ENCODE assay signal across 11 mouse cellular contexts in genomic region chr6:134200577-134200976, GRCm38 (mm10).
DNase-seq lines count a peak whose midpoint lies in the region; ATAC-seq and TF ChIP-seq lines count a peak whose summit lies in the region.
"Had no signal": no experiment of that assay in that cellular context is flagged by ENCODE, and none has a peak within 500 bp of the region (broad histone marks: within the 10 kb centered on the region; RNA-seq: fewer than 3 reads in every experiment).

No protein-coding gene starts in this region.

- ATAC-seq in kidney, embryonic 14.5 days (ENCODE audit: low FRiP score, low TSS enrichment) = no peak
- peak; percentile 63 for ATAC-seq in hindbrain, embryonic 16.5 days
- ATAC-seq: intestine, postnatal 0 days had no signal

- in situ Hi-C loops in ES-E14 (cut with MboI; ENCODE audit: low sequenced_read_pairs in 2 of 2, unreplicated experiment in 2 of 2) = no loop called here

- peak overlapping the region; percentile 17; the same call in 1 of the 2 replicates for H3K27ac ChIP-seq in kidney, embryonic 14.5 days (ENCODE audit: low read depth, low read length)
- peak overlapping the region; percentile 14; the same call in 1 of the 2 replicates for H3K27ac ChIP-seq in ES-E14 (ENCODE audit: insufficient read depth, low read depth, low read length, poor library complexity, severe bottlenecking)
- no peak overlapping the region; the same call in 1 of the 2 replicates for H3K27ac ChIP-seq in hindbrain, embryonic 16.5 days (ENCODE audit: low read depth, low read length)

- no peak overlapping the region for H3K4me3 ChIP-seq in kidney, embryonic 14.5 days (ENCODE audit: low read length)
- H3K4me3 ChIP-seq in ES-E14 (ENCODE audit: insufficient read depth in 1 of 2, low read depth in 1 of 2, low read length in 2 of 2, poor library complexity in 1 of 2, severe bottlenecking in 1 of 2) = 0 out of 4 replicates have a peak overlapping the region, but pooled peaks of 1 of the 2 experiments have one; percentile 12
- H3K4me3 ChIP-seq in hindbrain, embryonic 16.5 days (ENCODE audit: low read length) = no peak overlapping the region
- H3K4me3 ChIP-seq: forebrain, embryonic 10.5 days had no signal

- H3K4me1 ChIP-seq in kidney, embryonic 14.5 days (ENCODE audit: control insufficient read depth, insufficient read depth, low read length) = no peaks in the 10 kb centered on the region
- H3K4me1 ChIP-seq in ES-E14 (ENCODE audit: control insufficient read depth in 2 of 2, insufficient read depth in 2 of 2, low read length in 2 of 2, poor library complexity in 1 of 2) = peaks cover 6 to 16% of the 10 kb centered on the region in 2 experiments; a peak in 2 of 4 replicates
- no peaks in the 10 kb centered on the region for H3K4me1 ChIP-seq in hindbrain, embryonic 16.5 days (ENCODE audit: control insufficient read depth, insufficient read depth, low read depth, low read length)

- H3K4me2 ChIP-seq in kidney, embryonic 14.5 days (replicated peaks; ENCODE audit: low read depth, low read length) = no peak overlapping the region
- no peak overlapping the region for H3K4me2 ChIP-seq in hindbrain, embryonic 16.5 days (ENCODE audit: low read length)

- H3K9ac ChIP-seq in kidney, embryonic 14.5 days (ENCODE audit: low read depth, low read length) = no peak overlapping the region
- no peak overlapping the region for H3K9ac ChIP-seq in ES-E14 (ENCODE audit: insufficient read depth, low read depth, low read length, poor library complexity, severe bottlenecking)
- H3K9ac ChIP-seq in hindbrain, embryonic 16.5 days (ENCODE audit: low read depth, low read length) = no peak overlapping the region

- no peaks in the 10 kb centered on the region for H3K9me3 ChIP-seq in kidney, embryonic 14.5 days (ENCODE audit: control insufficient read depth, low read length)
- no peaks in the 10 kb centered on the region for H3K9me3 ChIP-seq in ES-E14 (ENCODE audit: control insufficient read depth, insufficient read depth, low read depth, low read length)
- no peaks in the 10 kb centered on the region for H3K9me3 ChIP-seq in hindbrain, embryonic 16.5 days (ENCODE audit: control insufficient read depth, low read length)
- H3K9me3 ChIP-seq: forebrain, embryonic 10.5 days had no signal

- H3K36me3 ChIP-seq in kidney, embryonic 14.5 days (ENCODE audit: control insufficient read depth, insufficient read depth, low read length) = no peaks in the 10 kb centered on the region; the same call in 1 of the 2 replicates
- H3K36me3 ChIP-seq in ES-E14 (ENCODE audit: control insufficient read depth, insufficient read depth, low read length, poor library complexity, severe bottlenecking) = no peaks in the 10 kb centered on the region; the same call in 1 of the 2 replicates
- H3K36me3 ChIP-seq in hindbrain, embryonic 16.5 days (ENCODE audit: control insufficient read depth, insufficient read depth, low read length) = no peaks in the 10 kb centered on the region
- H3K36me3 ChIP-seq: forebrain, embryonic 10.5 days had no signal

- WGBS in kidney, embryonic 14.5 days = 84% methylated on average over 10 of the region's 10 CpGs
- 69% methylated on average over 10 of the region's 10 CpGs for WGBS in hindbrain, embryonic 16.5 days

- DNase-seq in kidney, postnatal 36 days = no peak
- DNase-seq in ES-E14 (ENCODE audit: low read depth, low spot score) = no peak
- DNase-seq in adrenal gland, postnatal 36 days = peak; percentile 67 to 73
- DNase-seq in right cerebral cortex, adult 18-20 months = no peak
- DNase-seq in spleen, postnatal 4 days (ENCODE audit: low spot score in 2 of 2) = no peak
- no peak for DNase-seq in spleen, postnatal 10 days (ENCODE audit: low spot score in 2 of 2)
- DNase-seq: cerebellum, adult 18-20 months had no signal

- no peaks in the 10 kb centered on the region for H3K27me3 ChIP-seq in kidney, embryonic 14.5 days (ENCODE audit: control insufficient read depth, insufficient read depth, low read length)
- H3K27me3 ChIP-seq in hindbrain, embryonic 16.5 days (replicated peaks; ENCODE audit: control insufficient read depth, insufficient read depth, low read length) = no peaks in the 10 kb centered on the region

TF ChIP-seq in ES-E14, 5 proteins besides CTCF, POLR2A, EP300 and RAD21:
- no peak for TF ChIP-seq ZNF384 (IDR thresholded peaks at IDR 0.05; ENCODE audit: low read depth, low read length)
- no peak for TF ChIP-seq CHD2 (IDR thresholded peaks at IDR 0.05; ENCODE audit: low read depth, low read length)
- TF ChIP-seq HCFC1 (IDR thresholded peaks at IDR 0.05; ENCODE audit: borderline replicate concordance, insufficient read depth, low read length) = no peak
- TF ChIP-seq MAFK (IDR thresholded peaks at IDR 0.05; ENCODE audit: insufficient read depth, low read depth, low read length) = no peak

Comparison
In these comparisons a context has a peak if more than half of its experiments do, and no peak if none do; other contexts are left out.
1. DNase-seq: peak in adrenal gland, postnatal 36 days (2 of 2); none in kidney, postnatal 36 days (0 of 2), ES-E14 (single experiment), right cerebral cortex, adult 18-20 months (single experiment), spleen, postnatal 4 days (0 of 2) and spleen, postnatal 10 days (0 of 2).